In the genomic region with DNA sequence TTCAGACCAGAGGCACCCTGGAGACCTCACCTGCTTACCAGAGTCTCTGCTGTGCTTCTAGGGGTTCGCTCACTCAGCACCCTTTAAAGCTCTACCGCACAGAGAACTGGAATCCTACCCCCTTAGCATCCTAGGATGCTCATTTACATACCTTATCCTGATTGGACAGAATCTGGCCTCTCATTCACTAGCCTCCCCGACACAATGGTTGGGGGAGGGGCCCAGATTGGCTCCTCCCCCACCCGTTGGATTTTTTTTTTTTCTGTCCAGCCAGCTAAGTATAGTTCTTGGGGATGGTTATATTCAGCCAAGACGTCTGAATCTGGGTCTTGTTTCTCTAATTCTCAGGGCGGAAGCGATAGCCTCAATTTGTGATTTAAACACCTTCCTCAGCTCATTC, we compare ENCODE assay signal across 9 mouse cellular contexts. TPM values are rescaled to one million over a fixed set of nuclear protein-coding genes. Genes with fewer than 3 reads are reported as not detected.
DNase-seq lines count a peak whose midpoint lies in the region; ATAC-seq and TF ChIP-seq lines count a peak whose summit lies in the region.
"Had no signal": no experiment of that assay in that cellular context is flagged by ENCODE, and none has a peak within 500 bp of the region (broad histone marks: within the 10 kb centered on the region; RNA-seq: fewer than 3 reads in every experiment).

A gene (plus strand): TSS at position 283 of the 400 bp plus-strand sequence.

- no peaks in the 10 kb centered on the region for H3K9me3 ChIP-seq in kidney, postnatal 0 days (replicated peaks; ENCODE audit: low read length)
- no peaks in the 10 kb centered on the region for H3K9me3 ChIP-seq in intestine, embryonic 15.5 days
- H3K9me3 ChIP-seq in midbrain, postnatal 0 days (ENCODE audit: low read length): no peaks in the 10 kb centered on the region

- peak; percentile 69 for DNase-seq in kidney, postnatal 0 days (ENCODE audit: low spot score)
- no peak for DNase-seq in kidney, adult 8-10 months
- peak; percentile 34 for DNase-seq in c-Kit-positive CD71-positive TER-119-positive erythroid progenitor cells, embryonic 14.5 days (ENCODE audit: low spot score)
- no peak for DNase-seq in midbrain, postnatal 0 days (ENCODE audit: low spot score)
- DNase-seq in right cerebral cortex, postnatal 14 days: no peak
- no peak for DNase-seq in kidney, postnatal 10 days
- DNase-seq in right cerebral cortex, adult 18-20 months: no peak

- no peaks in the 10 kb centered on the region for H3K27me3 ChIP-seq in kidney, postnatal 0 days (ENCODE audit: insufficient read depth, low read length)
- no peaks in the 10 kb centered on the region for H3K27me3 ChIP-seq in intestine, embryonic 15.5 days (replicated peaks)
- H3K27me3 ChIP-seq in midbrain, postnatal 0 days (ENCODE audit: insufficient read depth, low read length): no peaks in the 10 kb centered on the region
- H3K27me3 ChIP-seq: Patski had no signal

- no peak for ATAC-seq in kidney, postnatal 0 days (replicated peaks; ENCODE audit: low FRiP score, low read depth)
- ATAC-seq in intestine, embryonic 15.5 days: no peak
- ATAC-seq in midbrain, postnatal 0 days (ENCODE audit: low FRiP score): no peak
- ATAC-seq: Patski had no signal

- no peak within 1 kb of the TSS for H3K9ac ChIP-seq in kidney, postnatal 0 days (ENCODE audit: low read depth, low read length)
- H3K9ac ChIP-seq in intestine, embryonic 15.5 days: no peak within 1 kb of the TSS
- no peak within 1 kb of the TSS for H3K9ac ChIP-seq in midbrain, postnatal 0 days (replicated peaks; ENCODE audit: low read length, poor library complexity, severe bottlenecking)

- H3K4me3 ChIP-seq in kidney, postnatal 0 days (replicated peaks; ENCODE audit: low read depth, low read length): no peak within 1 kb of the TSS
- H3K4me3 ChIP-seq in intestine, embryonic 15.5 days (replicated peaks): no peak within 1 kb of the TSS
- no peak within 1 kb of the TSS for H3K4me3 ChIP-seq in midbrain, postnatal 0 days (ENCODE audit: low read depth, low read length)

- WGBS in kidney, postnatal 0 days: 20% methylated on average over 7 of the region's 7 CpGs
- 26% methylated on average over 7 of the region's 7 CpGs for WGBS in intestine, embryonic 15.5 days
- WGBS in midbrain, postnatal 0 days: 25% methylated on average over 7 of the region's 7 CpGs

- H3K4me1 ChIP-seq in kidney, postnatal 0 days (replicated peaks; ENCODE audit: insufficient read depth, low read length): peaks cover 13% of the 10 kb centered on the region
- peaks cover 17% of the 10 kb centered on the region for H3K4me1 ChIP-seq in intestine, embryonic 15.5 days (replicated peaks)
- peaks cover 3% of the 10 kb centered on the region; the same call in 1 of the 2 replicates for H3K4me1 ChIP-seq in midbrain, postnatal 0 days (ENCODE audit: insufficient read depth, low read length)

- H3K36me3 ChIP-seq in kidney, postnatal 0 days (ENCODE audit: insufficient read depth, low read length): no peaks in the 10 kb centered on the region
- H3K36me3 ChIP-seq in intestine, embryonic 15.5 days: no peaks in the 10 kb centered on the region
- H3K36me3 ChIP-seq in midbrain, postnatal 0 days (ENCODE audit: insufficient read depth, low read length): no peaks in the 10 kb centered on the region

- H3K27ac ChIP-seq in kidney, postnatal 0 days: no peak within 1 kb of the TSS
- H3K27ac ChIP-seq in intestine, embryonic 15.5 days: no peak within 1 kb of the TSS
- no peak within 1 kb of the TSS for H3K27ac ChIP-seq in midbrain, postnatal 0 days (ENCODE audit: low read depth, low read length)

- no peak within 1 kb of the TSS for H3K4me2 ChIP-seq in kidney, postnatal 0 days (ENCODE audit: low read length)
- H3K4me2 ChIP-seq in intestine, embryonic 15.5 days (replicated peaks): no peak within 1 kb of the TSS
- H3K4me2 ChIP-seq in midbrain, postnatal 0 days (ENCODE audit: low read depth, low read length, poor library complexity, severe bottlenecking): no peak within 1 kb of the TSS

- no peak for TF ChIP-seq CTCF in kidney, postnatal 0 days (IDR thresholded peaks at IDR 0.05; ENCODE audit: low read depth)
- no peak for TF ChIP-seq CTCF in midbrain, postnatal 0 days (IDR thresholded peaks at IDR 0.05)

RNA-seq across cellular contexts. Expression of the gene that starts here (rescaled TPM):
- 9.0 and 9.1 TPM in 2 replicates for polyA plus RNA-seq in kidney, postnatal 0 days (2015; fragmentation: Nextera tagmentation; extraction: Ambion mirVana)
- 33.5 and 35.1 TPM in 2 replicates for polyA plus RNA-seq in intestine, embryonic 15.5 days (2015; fragmentation: Nextera tagmentation; extraction: Ambion mirVana)
- 60.2 and 60.3 TPM in 2 replicates for total RNA-seq in midbrain, postnatal 0 days (2014; rRNA removed)
- 48.9 and 51.8 TPM in 2 replicates for polyA plus RNA-seq in midbrain, postnatal 0 days (2015; fragmentation: Nextera tagmentation; extraction: Ambion mirVana)

Comparison
In these comparisons a context has a peak if more than half of its experiments do, and no peak if none do; other contexts are left out.
1. DNase-seq: peak in kidney, postnatal 0 days (single experiment) and c-Kit-positive CD71-positive TER-119-positive erythroid progenitor cells, embryonic 14.5 days (single experiment); none in kidney, adult 8-10 months (0 of 2), midbrain, postnatal 0 days (single experiment), right cerebral cortex, postnatal 14 days (single experiment), kidney, postnatal 10 days (single experiment) and right cerebral cortex, adult 18-20 months (single experiment).